8 mouse cellular contexts compared by ENCODE assay signal in genomic region chr6:47191940-47192339, GRCm38 (mm10).
A peak's percentile ranks its signal among the peaks of the same experiment; 100 is the strongest.
DNase-seq lines count a peak whose midpoint lies in the region; ATAC-seq and TF ChIP-seq lines count a peak whose summit lies in the region.

No protein-coding gene starts in this region.

- no peaks in the 10 kb centered on the region for H3K27me3 ChIP-seq in forebrain, postnatal 0 days (ENCODE audit: insufficient read depth, low read length)
- no peaks in the 10 kb centered on the region for H3K27me3 ChIP-seq in forebrain, embryonic 14.5 days (replicated peaks; ENCODE audit: control insufficient read depth, insufficient read depth, low read length)
- no peaks in the 10 kb centered on the region for H3K27me3 ChIP-seq in lung, embryonic 14.5 days (ENCODE audit: insufficient read depth, low read length)
- no peaks in the 10 kb centered on the region for H3K27me3 ChIP-seq in intestine, embryonic 15.5 days (replicated peaks)

- no peak overlapping the region for H3K27ac ChIP-seq in forebrain, postnatal 0 days (ENCODE audit: low read depth, low read length)
- H3K27ac ChIP-seq in forebrain, embryonic 14.5 days (ENCODE audit: low read depth, low read length): no peak overlapping the region
- no peak overlapping the region for H3K27ac ChIP-seq in lung, embryonic 14.5 days (ENCODE audit: low read depth)
- H3K27ac ChIP-seq in intestine, embryonic 15.5 days: no peak overlapping the region
- H3K27ac ChIP-seq in olfactory bulb, adult 2 months (ENCODE audit: insufficient read depth, low read depth, low read length): no peak overlapping the region

- ATAC-seq in forebrain, postnatal 0 days: no peak
- ATAC-seq in forebrain, embryonic 14.5 days: no peak
- peak; percentile 21; the same call in 1 of the 2 replicates for ATAC-seq in lung, embryonic 14.5 days (ENCODE audit: insufficient read depth)
- ATAC-seq in intestine, embryonic 15.5 days: no peak

- no peaks in the 10 kb centered on the region for H3K4me1 ChIP-seq in forebrain, postnatal 0 days (ENCODE audit: insufficient read depth)
- no peaks in the 10 kb centered on the region for H3K4me1 ChIP-seq in forebrain, embryonic 14.5 days (ENCODE audit: control insufficient read depth, insufficient read depth, low read length)
- H3K4me1 ChIP-seq in lung, embryonic 14.5 days (ENCODE audit: insufficient read depth): no peaks in the 10 kb centered on the region
- H3K4me1 ChIP-seq in intestine, embryonic 15.5 days (replicated peaks): no peaks in the 10 kb centered on the region
- peaks cover 3% of the 10 kb centered on the region; the same call in 1 of the 2 replicates for H3K4me1 ChIP-seq in olfactory bulb, adult 2 months (ENCODE audit: control insufficient read depth, insufficient read depth, low read length)

- 74% methylated on average over 10 of the region's 10 CpGs for WGBS in forebrain, postnatal 0 days
- WGBS in forebrain, embryonic 14.5 days: 83% methylated on average over 10 of the region's 10 CpGs
- 77% methylated on average over 10 of the region's 10 CpGs for WGBS in lung, embryonic 14.5 days
- WGBS in intestine, embryonic 15.5 days: 84% methylated on average over 10 of the region's 10 CpGs
- WGBS in olfactory bulb, adult 2 months: 72% methylated on average over 10 of the region's 10 CpGs

- DNase-seq in forebrain, postnatal 0 days: no peak
- no peak for DNase-seq in forebrain, embryonic 14.5 days (ENCODE audit: low spot score)
- DNase-seq in lung, embryonic 14.5 days: no peak
- no peak for DNase-seq in lung, postnatal 4 days
- no peak for DNase-seq in gastrocnemius, postnatal 10 days
- no peak for DNase-seq in right cerebral cortex, adult 18-20 months

- no peak overlapping the region for H3K4me3 ChIP-seq in forebrain, postnatal 0 days (ENCODE audit: low read depth, low read length)
- no peak overlapping the region for H3K4me3 ChIP-seq in forebrain, embryonic 14.5 days (ENCODE audit: low read depth, low read length)
- no peak overlapping the region for H3K4me3 ChIP-seq in lung, embryonic 14.5 days (ENCODE audit: low read depth, low read length)
- H3K4me3 ChIP-seq in intestine, embryonic 15.5 days (replicated peaks): no peak overlapping the region
- H3K4me3 ChIP-seq in olfactory bulb, adult 2 months (ENCODE audit: insufficient read depth, low read depth, low read length): peak overlapping the region; percentile 12; the same call in 1 of the 2 replicates

- TF ChIP-seq POLR2A in olfactory bulb, adult 2 months (IDR thresholded peaks at IDR 0.05; ENCODE audit: insufficient read depth, low read depth, low read length): no peak

- TF ChIP-seq CTCF in forebrain, postnatal 0 days (IDR thresholded peaks at IDR 0.05; ENCODE audit: low read depth): no peak
- TF ChIP-seq CTCF in lung, embryonic 14.5 days (IDR thresholded peaks at IDR 0.05; ENCODE audit: low read depth): no peak
- no peak for TF ChIP-seq CTCF in olfactory bulb, adult 2 months (IDR thresholded peaks at IDR 0.05; ENCODE audit: insufficient read depth, low read depth, low read length)

- H3K4me2 ChIP-seq in forebrain, postnatal 0 days (ENCODE audit: low read depth): 0 out of 2 replicates have a peak overlapping the region, but pooled peaks have one; percentile 10
- H3K4me2 ChIP-seq in forebrain, embryonic 14.5 days (ENCODE audit: low read length): no peak overlapping the region
- peak overlapping the region; percentile 42 for H3K4me2 ChIP-seq in lung, embryonic 14.5 days
- 0 out of 2 replicates have a peak overlapping the region, but pooled peaks have one; percentile 31 for H3K4me2 ChIP-seq in intestine, embryonic 15.5 days (replicated peaks)

- H3K9me3 ChIP-seq in forebrain, postnatal 0 days (ENCODE audit: low read length): no peaks in the 10 kb centered on the region
- H3K9me3 ChIP-seq in forebrain, embryonic 14.5 days (replicated peaks; ENCODE audit: control insufficient read depth, low read length): no peaks in the 10 kb centered on the region
- H3K9me3 ChIP-seq in lung, embryonic 14.5 days (ENCODE audit: low read depth, low read length): no peaks in the 10 kb centered on the region
- no peaks in the 10 kb centered on the region for H3K9me3 ChIP-seq in intestine, embryonic 15.5 days

- no peaks in the 10 kb centered on the region for H3K36me3 ChIP-seq in forebrain, postnatal 0 days (ENCODE audit: insufficient read depth)
- no peaks in the 10 kb centered on the region for H3K36me3 ChIP-seq in forebrain, embryonic 14.5 days (ENCODE audit: control insufficient read depth, insufficient read depth, low read length)
- H3K36me3 ChIP-seq in lung, embryonic 14.5 days (ENCODE audit: insufficient read depth): no peaks in the 10 kb centered on the region
- H3K36me3 ChIP-seq in intestine, embryonic 15.5 days: no peaks in the 10 kb centered on the region

- H3K9ac ChIP-seq in forebrain, postnatal 0 days: no peak overlapping the region
- H3K9ac ChIP-seq in forebrain, embryonic 14.5 days (ENCODE audit: low read length): no peak overlapping the region
- no peak overlapping the region for H3K9ac ChIP-seq in lung, embryonic 14.5 days
- no peak overlapping the region for H3K9ac ChIP-seq in intestine, embryonic 15.5 days
